Mouse (Mus musculus): Measurements from ENCODE around the gene Vamp5.

Gene Vamp5

GRCm38 (mm10) chr6:72380131-72380770, at the start of gene Vamp5:
TSS of gene Vamp5 (minus strand) at chr6:72380468.
- no peak for DNase-seq (ENCODE audit: low spot score)

- no peak for DNase-seq (ENCODE audit: low spot score)
These were observed 49.0 kb upstream of the Vamp5 start for GRCm38 (mm10) chr6:72429061-72429842.

- DNase-seq (ENCODE audit: low spot score), result peak; percentile 63
These were observed 47.8 kb upstream of the Vamp5 start for GRCm38 (mm10) chr6:72428036-72428435.

GRCm38 (mm10) chr6:72425646-72426045, 45.4 kb upstream of the Vamp5 start:
- DNase-seq (ENCODE audit: low spot score), result no peak

- no peak for DNase-seq (ENCODE audit: low spot score)
These were observed 40.6 kb upstream of the Vamp5 start for GRCm38 (mm10) chr6:72420901-72421300.

GRCm38 (mm10) chr6:72419806-72420205, 39.5 kb upstream of the Vamp5 start:
- DNase-seq (ENCODE audit: low spot score), result no peak

- no peak for DNase-seq (ENCODE audit: low spot score)
These were observed 38.0 kb upstream of the Vamp5 start for GRCm38 (mm10) chr6:72418279-72418678.

- no peak for DNase-seq (ENCODE audit: low spot score)
These were observed 35.9 kb upstream of the Vamp5 start for GRCm38 (mm10) chr6:72415964-72416772.

GRCm38 (mm10) chr6:72415181-72415580, 34.9 kb upstream of the Vamp5 start:
- no peak for DNase-seq (ENCODE audit: low spot score)

- peak; percentile 87 for DNase-seq (ENCODE audit: low spot score)
These were observed 33.9 kb upstream of the Vamp5 start, which contains the start of gene Ggcx for GRCm38 (mm10) chr6:72414076-72414756. TSS of gene Ggcx (plus strand) at chr6:72414308.

GRCm38 (mm10) chr6:72410518-72410917, 30.2 kb upstream of the Vamp5 start:
- DNase-seq (ENCODE audit: low spot score), result no peak

GRCm38 (mm10) chr6:72410003-72410402, 29.7 kb upstream of the Vamp5 start:
- DNase-seq (ENCODE audit: low spot score), result no peak

- no peak for DNase-seq (ENCODE audit: low spot score)
These were observed 29.3 kb upstream of the Vamp5 start for GRCm38 (mm10) chr6:72409567-72409966.

GRCm38 (mm10) chr6:72407119-72407518, 26.9 kb upstream of the Vamp5 start:
- peak; percentile 73 for DNase-seq (ENCODE audit: low spot score)

- no peak for DNase-seq (ENCODE audit: low spot score)
These were observed 25.1 kb upstream of the Vamp5 start for GRCm38 (mm10) chr6:72405356-72405755.

- no peak for DNase-seq (ENCODE audit: low spot score)
These were observed 21.6 kb upstream of the Vamp5 start for GRCm38 (mm10) chr6:72401875-72402274.

GRCm38 (mm10) chr6:72399967-72400366, 19.7 kb upstream of the Vamp5 start:
- no peak for DNase-seq (ENCODE audit: low spot score)

GRCm38 (mm10) chr6:72396837-72397251, 16.6 kb upstream of the Vamp5 start:
- no peak for DNase-seq (ENCODE audit: low spot score)

- no peak for DNase-seq (ENCODE audit: low spot score)
These were observed 12.1 kb upstream of the Vamp5 start for GRCm38 (mm10) chr6:72392341-72392740.

- DNase-seq (ENCODE audit: low spot score), result no peak
These were observed 10.7 kb upstream of the Vamp5 start for GRCm38 (mm10) chr6:72390795-72391521.

Measured in left cerebral cortex, adult 11 months (tissue).